Mouse (Mus musculus) adrenal gland, adult 2 months (tissue): ENCODE measurements around the gene Shisa2. TPM values are rescaled to one million over a fixed set of nuclear protein-coding genes. Genes with fewer than 3 reads are reported as not detected.
"Not testable (repeated sequence)": the region's sequence is repeated elsewhere in the genome, so short reads cannot be mapped to it uniquely, and the experiment has no call there.

Experiments
- DNase-seq: peaks from one replicate; pipeline ENCODE4 v3.0.0; 2021
- long read RNA-seq: library from polyadenylated mRNA; stranded (forward); transcript quantifications from one replicate; pipeline ENCODE4 v2.0.0, GENCODE M21; 2021
- polyA plus RNA-seq: library from polyadenylated mRNA; depleted of rRNA; stranded (reverse); fragments of >200 nt; gene quantifications from 2 replicates; pipeline ENCODE4 v1.2.3, GENCODE M21; 2012; rRNA removed
- total RNA-seq, 2 experiments: library from RNA; stranded (reverse); gene quantifications; 2 replicates each; pipeline ENCODE4 v1.2.3; 2021

Shisa2 gene
- total RNA-seq (1 to 10 TPM in 1 of 2 experiments, under 1 TPM in 1; 0.72 to 1.3 TPM), polyA plus RNA-seq (3.4 and 3.9 TPM in 2 replicates)
- long read RNA-seq, partial matches to known transcripts = 0 of 3 reads
- long read RNA-seq, other reads (novel, unspliced or antisense) = 0 of 3 reads

- peak; percentile 89 for DNase-seq
Measured at GRCm38 (mm10) chr14:59625158-59625805, at the start of gene Shisa2. Gene Shisa2, plus strand, starts transcription at chr14:59625308.

GRCm38 (mm10) chr14:59576385-59576784, 48.7 kb upstream of the Shisa2 start:
- no peak for DNase-seq

- peak; percentile 22 for DNase-seq
Measured at GRCm38 (mm10) chr14:59590614-59591013, 34.5 kb upstream of the Shisa2 start.

GRCm38 (mm10) chr14:59591901-59592300, 33.2 kb upstream of the Shisa2 start:
- no peak for DNase-seq

GRCm38 (mm10) chr14:59592593-59592992, 32.5 kb upstream of the Shisa2 start:
- no peak for DNase-seq

GRCm38 (mm10) chr14:59594988-59595387, 30.1 kb upstream of the Shisa2 start:
- DNase-seq = no peak

GRCm38 (mm10) chr14:59597398-59598259, 27.5 kb upstream of the Shisa2 start, which contains the start of gene Cdadc1:
Gene Cdadc1, minus strand, starts transcription at chr14:59597959.
- peak; percentile 97 for DNase-seq

- no peak for DNase-seq
Measured at GRCm38 (mm10) chr14:59598260-59598627, 26.9 kb upstream of the Shisa2 start.

- peak; percentile 48 for DNase-seq
Measured at GRCm38 (mm10) chr14:59604002-59604645, 21.0 kb upstream of the Shisa2 start.

GRCm38 (mm10) chr14:59605671-59606353, 19.3 kb upstream of the Shisa2 start:
- peak; percentile 53 for DNase-seq

GRCm38 (mm10) chr14:59607021-59607420, 18.1 kb upstream of the Shisa2 start:
- DNase-seq = no peak

GRCm38 (mm10) chr14:59612920-59613625, 12.0 kb upstream of the Shisa2 start:
- peak; percentile 56 for DNase-seq

GRCm38 (mm10) chr14:59614149-59614548, 11.0 kb upstream of the Shisa2 start:
- DNase-seq = not testable (repeated sequence)

- DNase-seq = no peak
Measured at GRCm38 (mm10) chr14:59616802-59617201, 8.3 kb upstream of the Shisa2 start.

GRCm38 (mm10) chr14:59624326-59624885, 702 bp upstream of the Shisa2 start:
- DNase-seq = no peak

GRCm38 (mm10) chr14:59625806-59626364, 777 bp downstream of the Shisa2 start:
- DNase-seq = peak; percentile 54

- DNase-seq = no peak
Measured at GRCm38 (mm10) chr14:59626711-59627110, 1.6 kb downstream of the Shisa2 start.

GRCm38 (mm10) chr14:59627142-59627680, 2.1 kb downstream of the Shisa2 start:
- no peak for DNase-seq

GRCm38 (mm10) chr14:59627823-59628222, 2.7 kb downstream of the Shisa2 start:
- DNase-seq = no peak

GRCm38 (mm10) chr14:59629308-59629707, 4.2 kb downstream of the Shisa2 start:
- no peak for DNase-seq
